Mouse (Mus musculus): Measurements from ENCODE around the gene Snx11. TPM values are rescaled to one million over a fixed set of nuclear protein-coding genes. Genes with fewer than 3 reads are reported as not detected.

Snx11 gene
- polyA plus RNA-seq, 1 experiment, result 28.6 TPM

DNA sequence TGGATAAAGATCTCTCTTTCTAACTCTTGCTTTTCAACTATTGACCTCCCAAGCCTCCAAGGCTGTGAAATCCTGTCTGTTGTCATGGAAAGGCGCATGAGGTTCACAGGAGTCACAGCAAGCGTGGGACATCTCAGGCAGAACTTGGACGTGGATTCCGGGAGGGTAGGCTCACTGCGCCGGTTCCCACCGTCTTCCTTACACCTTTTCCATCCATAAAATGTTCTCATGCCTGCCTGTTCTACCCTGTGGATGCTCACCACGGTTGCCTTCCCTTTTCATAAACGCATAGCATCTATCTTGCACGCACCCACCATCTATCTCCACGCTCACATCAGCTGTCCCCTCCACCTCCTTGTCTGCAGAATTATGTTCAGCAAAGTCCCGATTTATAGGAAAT, 36.6 kb downstream of the Snx11 start:
- H3K4me1 ChIP-seq (ENCODE audit: control insufficient read depth, insufficient read depth, insufficient read length), result no peaks in the 10 kb centered on the region
- no peaks in the 10 kb centered on the region for H3K36me3 ChIP-seq (ENCODE audit: control insufficient read depth, insufficient read depth, low read length)
- H3K27me3 ChIP-seq (ENCODE audit: control insufficient read depth, insufficient read depth, low read length), result no peaks in the 10 kb centered on the region; the same call in 1 of the 2 replicates
- WGBS, result 88% methylated on average over 12 of the region's 12 CpGs
- no peak for DNase-seq (ENCODE audit: low read depth in 1 of 2, low spot score in 2 of 2)
- no peak overlapping the region for H3K27ac ChIP-seq (ENCODE audit: insufficient read depth, low read length)
- TF ChIP-seq CTCF (IDR thresholded peaks at IDR 0.05; ENCODE audit: extremely low read depth, insufficient read depth, insufficient read length, insufficient replicate concordance) (no peak), POLR2A (IDR thresholded peaks at IDR 0.05; ENCODE audit: low read depth, low read length) (no peak)
- H3K4me3 ChIP-seq (ENCODE audit: extremely low read depth, insufficient read depth, insufficient read length), result no peak overlapping the region

- Histone ChIP-seq H3K27me3 (ENCODE audit: control insufficient read depth, insufficient read depth, low read length) (no peaks in the 10 kb centered on the region; the same call in 1 of the 2 replicates), H3K4me1 (ENCODE audit: control insufficient read depth, insufficient read depth, insufficient read length) (no peaks in the 10 kb centered on the region), H3K4me3 (ENCODE audit: extremely low read depth, insufficient read depth, insufficient read length) (no peak overlapping the region), H3K36me3 (ENCODE audit: control insufficient read depth, insufficient read depth, low read length) (no peaks in the 10 kb centered on the region), H3K27ac (ENCODE audit: insufficient read depth, low read length) (no peak overlapping the region)
- 82% methylated on average over 14 of the region's 14 CpGs for WGBS
- TF ChIP-seq CTCF (IDR thresholded peaks at IDR 0.05; ENCODE audit: extremely low read depth, insufficient read depth, insufficient read length, insufficient replicate concordance), result no peak
- TF ChIP-seq POLR2A (IDR thresholded peaks at IDR 0.05; ENCODE audit: low read depth, low read length), result no peak
- DNase-seq (ENCODE audit: low read depth in 1 of 2, low spot score in 2 of 2), result no peak
Measured at GRCm38 (mm10) chr11:96737673-96738471, 39.5 kb downstream of the Snx11 start.

DNA sequence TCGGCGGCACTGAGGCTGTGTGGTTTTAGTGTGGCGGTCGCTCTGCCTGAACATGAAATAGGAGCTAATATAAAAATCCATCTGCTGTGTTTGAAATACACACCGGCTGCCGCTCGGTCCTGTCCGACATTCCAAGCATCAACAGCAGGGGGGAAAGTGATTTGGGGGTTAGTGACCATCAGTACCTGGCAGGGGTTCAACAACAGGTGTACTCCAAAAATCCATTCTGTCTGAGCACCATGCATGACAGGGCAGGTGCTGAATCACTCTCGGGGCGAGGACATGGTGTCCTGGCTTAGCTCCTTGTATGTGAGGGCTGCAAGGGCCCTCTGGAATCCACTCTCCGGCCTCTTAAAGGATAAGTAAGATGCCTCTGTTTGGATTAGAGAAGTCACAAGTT, 41.0 kb downstream of the Snx11 start:
- 58% methylated on average over 11 of the region's 11 CpGs for WGBS
- Histone ChIP-seq H3K4me1 (ENCODE audit: control insufficient read depth, insufficient read depth, insufficient read length) (no peaks in the 10 kb centered on the region), H3K27ac (ENCODE audit: insufficient read depth, low read length) (no peak overlapping the region), H3K4me3 (ENCODE audit: extremely low read depth, insufficient read depth, insufficient read length) (no peak overlapping the region), H3K27me3 (ENCODE audit: control insufficient read depth, insufficient read depth, low read length) (no peaks in the 10 kb centered on the region; the same call in 1 of the 2 replicates), H3K36me3 (ENCODE audit: control insufficient read depth, insufficient read depth, low read length) (no peaks in the 10 kb centered on the region)
- TF ChIP-seq POLR2A (IDR thresholded peaks at IDR 0.05; ENCODE audit: low read depth, low read length) (no peak), CTCF (IDR thresholded peaks at IDR 0.05; ENCODE audit: extremely low read depth, insufficient read depth, insufficient read length, insufficient replicate concordance) (no peak)
- no peak for DNase-seq (ENCODE audit: low read depth in 1 of 2, low spot score in 2 of 2)

- no peak for DNase-seq (ENCODE audit: low read depth in 1 of 2, low spot score in 2 of 2)
- Histone ChIP-seq H3K36me3 (ENCODE audit: control insufficient read depth, insufficient read depth, low read length) (no peaks in the 10 kb centered on the region), H3K4me3 (ENCODE audit: extremely low read depth, insufficient read depth, insufficient read length) (no peak overlapping the region), H3K4me1 (ENCODE audit: control insufficient read depth, insufficient read depth, insufficient read length) (no peaks in the 10 kb centered on the region), H3K27me3 (ENCODE audit: control insufficient read depth, insufficient read depth, low read length) (no peaks in the 10 kb centered on the region; the same call in 1 of the 2 replicates), H3K27ac (ENCODE audit: insufficient read depth, low read length) (no peak overlapping the region)
- WGBS, result 16% methylated on average over 19 of the region's 19 CpGs
- TF ChIP-seq CTCF (IDR thresholded peaks at IDR 0.05; ENCODE audit: extremely low read depth, insufficient read depth, insufficient read length, insufficient replicate concordance) (no peak), POLR2A (IDR thresholded peaks at IDR 0.05; ENCODE audit: low read depth, low read length) (no peak)
Measured at GRCm38 (mm10) chr11:96735908-96736307, 41.5 kb downstream of the Snx11 start.

DNA sequence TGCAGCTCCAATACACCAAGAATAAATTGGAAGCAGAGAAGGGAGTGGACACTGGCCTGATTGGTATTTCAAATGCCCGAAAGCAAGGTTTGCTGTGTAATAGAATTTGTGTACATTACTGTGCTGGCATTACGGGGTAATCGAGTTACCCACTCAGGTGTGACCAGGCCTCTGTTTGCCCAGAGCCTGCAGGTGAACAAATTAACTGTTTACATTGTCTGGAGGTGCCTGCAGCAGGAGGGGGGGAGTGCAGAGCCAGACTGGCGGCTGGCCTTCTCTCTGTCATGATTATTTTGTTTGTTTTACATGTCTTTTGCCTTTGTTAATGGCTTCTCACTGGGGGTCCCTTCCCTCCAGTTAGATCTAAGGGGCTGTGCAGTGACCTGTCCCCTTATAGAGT, 44.7 kb downstream of the Snx11 start:
- Histone ChIP-seq H3K4me1 (ENCODE audit: control insufficient read depth, insufficient read depth, insufficient read length) (no peaks in the 10 kb centered on the region), H3K4me3 (ENCODE audit: extremely low read depth, insufficient read depth, insufficient read length) (no peak overlapping the region), H3K27ac (ENCODE audit: insufficient read depth, low read length) (no peak overlapping the region), H3K36me3 (ENCODE audit: control insufficient read depth, insufficient read depth, low read length) (no peaks in the 10 kb centered on the region), H3K27me3 (ENCODE audit: control insufficient read depth, insufficient read depth, low read length) (no peaks in the 10 kb centered on the region; the same call in 1 of the 2 replicates)
- DNase-seq (ENCODE audit: low read depth in 1 of 2, low spot score in 2 of 2), result no peak
- TF ChIP-seq POLR2A (IDR thresholded peaks at IDR 0.05; ENCODE audit: low read depth, low read length) (no peak), CTCF (IDR thresholded peaks at IDR 0.05; ENCODE audit: extremely low read depth, insufficient read depth, insufficient read length, insufficient replicate concordance) (no peak)
- WGBS, result 83% methylated on average over 4 of the region's 4 CpGs

- H3K27me3 ChIP-seq (ENCODE audit: control insufficient read depth, insufficient read depth, low read length), result no peaks in the 10 kb centered on the region
- H3K27ac ChIP-seq (ENCODE audit: insufficient read depth, low read length), result no peak overlapping the region
- H3K4me3 ChIP-seq (ENCODE audit: extremely low read depth, insufficient read depth, insufficient read length), result no peak overlapping the region
- H3K36me3 ChIP-seq (ENCODE audit: control insufficient read depth, insufficient read depth, low read length), result no peaks in the 10 kb centered on the region
- no peak for TF ChIP-seq POLR2A (IDR thresholded peaks at IDR 0.05; ENCODE audit: low read depth, low read length)
- no peak for TF ChIP-seq CTCF (IDR thresholded peaks at IDR 0.05; ENCODE audit: extremely low read depth, insufficient read depth, insufficient read length, insufficient replicate concordance)
- H3K4me1 ChIP-seq (ENCODE audit: control insufficient read depth, insufficient read depth, insufficient read length), result no peaks in the 10 kb centered on the region
- WGBS, result 78% methylated on average over 5 of the region's 5 CpGs
- DNase-seq (ENCODE audit: low read depth in 1 of 2, low spot score in 2 of 2), result no peak
Measured at GRCm38 (mm10) chr11:96730327-96730726, 47.0 kb downstream of the Snx11 start.

DNA sequence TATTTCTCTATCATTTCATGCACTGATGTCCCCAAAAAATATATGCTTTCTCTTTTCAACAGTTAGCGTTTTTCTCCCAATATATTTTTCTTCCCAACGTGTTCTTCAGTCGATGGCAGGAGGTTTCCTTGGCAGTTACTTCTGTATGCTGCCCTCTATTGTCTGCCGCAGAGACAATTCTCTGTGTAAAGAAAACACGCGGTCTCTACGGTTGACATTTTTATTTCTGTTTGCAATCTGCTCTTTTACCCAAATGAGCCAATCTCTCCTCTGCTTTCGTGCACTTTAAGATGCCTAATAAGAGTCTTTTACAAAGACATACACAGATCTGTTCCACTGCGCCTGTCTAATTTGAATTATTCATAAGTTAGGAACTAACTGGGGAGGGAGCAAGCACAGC, 47.9 kb downstream of the Snx11 start:
- Histone ChIP-seq H3K27me3 (ENCODE audit: control insufficient read depth, insufficient read depth, low read length) (no peaks in the 10 kb centered on the region), H3K27ac (ENCODE audit: insufficient read depth, low read length) (no peak overlapping the region), H3K4me1 (ENCODE audit: control insufficient read depth, insufficient read depth, insufficient read length) (no peaks in the 10 kb centered on the region), H3K4me3 (ENCODE audit: extremely low read depth, insufficient read depth, insufficient read length) (no peak overlapping the region), H3K36me3 (ENCODE audit: control insufficient read depth, insufficient read depth, low read length) (no peaks in the 10 kb centered on the region)
- TF ChIP-seq POLR2A (IDR thresholded peaks at IDR 0.05; ENCODE audit: low read depth, low read length) (no peak), CTCF (IDR thresholded peaks at IDR 0.05; ENCODE audit: extremely low read depth, insufficient read depth, insufficient read length, insufficient replicate concordance) (no peak)
- no peak for DNase-seq (ENCODE audit: low read depth in 1 of 2, low spot score in 2 of 2)
- 43% methylated on average over 9 of the region's 9 CpGs for WGBS

Data from spleen, adult 2 months (tissue).